Mouse (Mus musculus) liver, embryonic 15.5 days (tissue): ENCODE measurements around the gene Adamts3. TPM values are rescaled to one million over a fixed set of nuclear protein-coding genes. Genes with fewer than 3 reads are reported as not detected.

ENCODE experiments used
- ATAC-seq: fragments of 200-750 bp; cut with Nextera tagmentation; 2 replicates; pipeline ENCODE4 v1.8.0; 2017; ENCODE audit warnings: moderate number of reproducible peaks, mild to moderate bottlenecking, moderate library complexity; ENCODE audit not compliant: insufficient read depth
- H3K27ac ChIP-seq: fragments of 300-500 bp; sonication (generic); replicated peaks from 2 replicates; pipeline ENCODE4 v1.5.1; 2015; ENCODE audit warnings: mild to moderate bottlenecking, inconsistent platforms
- H3K27me3 ChIP-seq: fragments of 300-500 bp; sonication (generic); 2 replicates; pipeline ENCODE4 v1.6.1; 2015; ENCODE audit warnings: mild to moderate bottlenecking, inconsistent platforms
- H3K36me3 ChIP-seq: fragments of 300-500 bp; sonication (generic); replicated peaks from 2 replicates; pipeline ENCODE4 v1.6.1; 2015; ENCODE audit warnings: moderate library complexity, mild to moderate bottlenecking, inconsistent platforms
- H3K4me1 ChIP-seq: fragments of 300-500 bp; sonication (generic); replicated peaks from 2 replicates; pipeline ENCODE4 v1.6.1; 2015; ENCODE audit warnings: inconsistent platforms
- H3K4me2 ChIP-seq: fragments of 300-500 bp; sonication (generic); 2 replicates; pipeline ENCODE4 v1.6.1; 2015; ENCODE audit warnings: moderate library complexity, mild to moderate bottlenecking, inconsistent platforms
- H3K4me3 ChIP-seq: fragments of 300-500 bp; sonication (generic); replicated peaks from 2 replicates; pipeline ENCODE4 v1.5.1; 2015; ENCODE audit warnings: mild to moderate bottlenecking, inconsistent platforms
- H3K9ac ChIP-seq: fragments of 300-500 bp; sonication (generic); 2 replicates; pipeline ENCODE4 v1.6.1; 2015; ENCODE audit warnings: moderate library complexity, mild to moderate bottlenecking, inconsistent platforms
- H3K9me3 ChIP-seq: fragments of 300-500 bp; sonication (generic); replicated peaks from 2 replicates; pipeline ENCODE4 v1.6.1; 2016; ENCODE audit warnings: inconsistent platforms
- WGBS: fragments of 180-500 bp; shearing (Covaris S2); methylation state at CpG from one replicate; pipeline ENCODE4 v1.1.7; 2015; ENCODE audit warnings: mixed read lengths; ENCODE audit not compliant: insufficient replicate concordance; 5-methylcytosine and 5-hydroxymethylcytosine counted together
- polyA plus RNA-seq: library from polyadenylated mRNA; unstranded; fragments of >200 nt; fragmentation: Nextera tagmentation; extraction: Ambion mirVana; gene quantifications from 2 replicates; pipeline ENCODE4 v1.2.1, GENCODE M21; 2015

Adamts3 gene
- polyA plus RNA-seq, 1 experiment from 2014 or later, result 0.75 TPM

DNA sequence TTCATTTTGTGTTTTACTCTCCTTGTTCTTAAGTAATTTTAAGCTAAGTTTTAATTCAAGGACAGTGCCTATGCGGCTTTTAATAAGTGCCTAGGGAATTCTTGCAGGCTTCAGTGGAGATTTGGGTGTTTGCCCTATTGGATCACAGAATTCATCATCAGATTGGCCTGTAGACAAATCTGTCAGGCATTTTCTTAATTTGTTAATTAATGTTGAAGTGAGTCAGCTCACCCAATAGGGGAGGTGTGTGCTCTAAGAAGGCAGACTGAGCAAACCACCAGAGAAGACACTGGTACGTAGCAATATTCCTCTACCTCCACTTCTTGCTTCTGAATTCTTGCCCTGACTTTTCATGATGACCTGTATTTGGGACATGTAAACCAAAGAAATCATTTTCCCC is 247.7 kb downstream of the Adamts3 start:
- no peaks in the 10 kb centered on the region for H3K27me3 ChIP-seq
- H3K9ac ChIP-seq, result no peak overlapping the region
- no peak overlapping the region for H3K4me2 ChIP-seq
- no peak for ATAC-seq
- no peaks in the 10 kb centered on the region for H3K4me1 ChIP-seq
- 70% methylated on average over 2 of the region's 2 CpGs for WGBS
- no peaks in the 10 kb centered on the region for H3K9me3 ChIP-seq
- no peak overlapping the region for H3K27ac ChIP-seq
- H3K36me3 ChIP-seq, result no peaks in the 10 kb centered on the region
- H3K4me3 ChIP-seq, result no peak overlapping the region

GRCm38 (mm10) chr5:89631599-89631998 is 251.5 kb downstream of the Adamts3 start:
- WGBS, result 55% methylated on average over 1 of the region's 1 CpGs
- Histone ChIP-seq H3K4me3 (no peak overlapping the region), H3K9me3 (no peaks in the 10 kb centered on the region), H3K4me1 (no peaks in the 10 kb centered on the region), H3K9ac (no peak overlapping the region), H3K4me2 (no peak overlapping the region), H3K36me3 (no peaks in the 10 kb centered on the region), H3K27ac (no peak overlapping the region), H3K27me3 (no peaks in the 10 kb centered on the region)
- no peak for ATAC-seq
